Mouse (Mus musculus) lung, postnatal 0 days (tissue): Measurements from ENCODE around the gene Cisd2. TPM values are rescaled to one million over a fixed set of nuclear protein-coding genes. Genes with fewer than 3 reads are reported as not detected.
A peak's percentile ranks its signal among the peaks of the same experiment; 100 is the strongest.

ENCODE experiments used
- ATAC-seq: fragments of 200-750 bp; cut with Nextera tagmentation; 2 replicates; pipeline ENCODE4 v1.8.0; 2017; ENCODE audit warnings: moderate library complexity
- DNase-seq: peaks from one replicate; pipeline ENCODE4 v3.0.0-alpha.2; 2016; ENCODE audit warnings: low spot score
- H3K27ac ChIP-seq: fragments of 300-500 bp; sonication (generic); 2 replicates; pipeline ENCODE4 v1.5.1; 2014; ENCODE audit warnings: antibody characterized with exemption, mild to moderate bottlenecking, low read length, mixed read lengths
- H3K27me3 ChIP-seq: fragments of 300-500 bp; sonication (generic); replicated peaks from 2 replicates; pipeline ENCODE4 v1.6.1; 2014; ENCODE audit warnings: low read length, mixed read lengths; ENCODE audit not compliant: insufficient read depth
- H3K36me3 ChIP-seq: fragments of 300-500 bp; sonication (generic); 2 replicates; pipeline ENCODE4 v1.6.1; 2014; ENCODE audit warnings: low read length, mixed read lengths; ENCODE audit not compliant: insufficient read depth
- H3K4me1 ChIP-seq: fragments of 300-500 bp; sonication (generic); 2 replicates; pipeline ENCODE4 v1.6.1; 2014; ENCODE audit warnings: antibody characterized with exemption, low read depth, low read length, mixed read lengths; ENCODE audit not compliant: insufficient read depth
- H3K4me2 ChIP-seq: fragments of 300-500 bp; sonication (generic); replicated peaks from 2 replicates; pipeline ENCODE4 v1.6.1; 2014; ENCODE audit warnings: low read depth, mild to moderate bottlenecking, low read length, moderate library complexity, mixed read lengths
- H3K4me3 ChIP-seq: fragments of 300-500 bp; sonication (generic); 2 replicates; pipeline ENCODE4 v1.5.1; 2014; ENCODE audit warnings: low read depth, low read length
- H3K9ac ChIP-seq: fragments of 300-500 bp; sonication (generic); replicated peaks from 2 replicates; pipeline ENCODE4 v1.6.1; 2014; ENCODE audit warnings: low read depth, mild to moderate bottlenecking
- H3K9me3 ChIP-seq: fragments of 300-500 bp; sonication (generic); 2 replicates; pipeline ENCODE4 v1.6.1; 2016; ENCODE audit warnings: low read length, mixed read lengths
- CTCF ChIP-seq: IDR thresholded peaks from 2 replicates; pipeline ENCODE4 v1.5.1; 2016; ENCODE audit warnings: antibody characterized with exemption, mild to moderate bottlenecking
- EP300 ChIP-seq: IDR thresholded peaks from 2 replicates; pipeline ENCODE4 v1.6.1; 2016; ENCODE audit warnings: antibody characterized with exemption, mild to moderate bottlenecking, control low read depth
- WGBS: fragments of 180-500 bp; shearing (Covaris S2); extraction: QIAGEN DNeasy Blood & Tissue Kit; methylation state at CpG from one replicate; pipeline ENCODE4 v1.1.7; 2014; 5-methylcytosine and 5-hydroxymethylcytosine counted together
- polyA plus RNA-seq: library from polyadenylated mRNA; unstranded; fragments of >200 nt; fragmentation: Nextera tagmentation; extraction: Ambion mirVana; gene quantifications from 2 replicates; pipeline ENCODE4 v1.2.1, GENCODE M21; 2015

Gene Cisd2
- polyA plus RNA-seq, 1 experiment from 2014 or later: 34.8 TPM

GRCm38 (mm10) chr3:135444930-135445329, 21.2 kb upstream of the Cisd2 start:
- Histone ChIP-seq H3K27me3 (no peaks in the 10 kb centered on the region), H3K9me3 (no peaks in the 10 kb centered on the region), H3K4me3 (no peak overlapping the region), H3K36me3 (0 out of 2 replicates have a peak, but pooled peaks cover 3% of the 10 kb centered on the region), H3K27ac (no peak overlapping the region), H3K9ac (no peak overlapping the region), H3K4me1 (0 out of 2 replicates have a peak, but pooled peaks cover 2% of the 10 kb centered on the region), H3K4me2 (no peak overlapping the region)
- no peak for DNase-seq
- no peak for TF ChIP-seq CTCF
- TF ChIP-seq EP300: no peak
- ATAC-seq: no peak

GRCm38 (mm10) chr3:135440621-135441020, 16.9 kb upstream of the Cisd2 start:
- 0 out of 2 replicates have a peak, but pooled peaks cover 3% of the 10 kb centered on the region for H3K36me3 ChIP-seq
- peak overlapping the region; percentile 96 for H3K4me3 ChIP-seq
- no peaks in the 10 kb centered on the region for H3K27me3 ChIP-seq
- ATAC-seq: no peak
- H3K9ac ChIP-seq: peak overlapping the region; percentile 96
- peak; percentile 59 for DNase-seq
- 0 out of 2 replicates have a peak, but pooled peaks cover 2% of the 10 kb centered on the region for H3K4me1 ChIP-seq
- 0 out of 2 replicates have a peak, but pooled peaks have one; percentile 24 for TF ChIP-seq EP300
- TF ChIP-seq CTCF: no peak
- H3K27ac ChIP-seq: peak overlapping the region; percentile 100
- no peaks in the 10 kb centered on the region for H3K9me3 ChIP-seq
- peak overlapping the region; percentile 66 for H3K4me2 ChIP-seq
- WGBS: 9% methylated on average over 10 of the region's 10 CpGs

- ATAC-seq: no peak
- H3K9ac ChIP-seq: peak overlapping the region; percentile 96
Observed at GRCm38 (mm10) chr3:135440221-135440620, 16.5 kb upstream of the Cisd2 start.

GRCm38 (mm10) chr3:135439651-135440050, 15.9 kb upstream of the Cisd2 start:
- peak overlapping the region; percentile 66 for H3K4me2 ChIP-seq
- DNase-seq (no peak), ATAC-seq (no peak)
- 0 out of 2 replicates have a peak, but pooled peaks cover 3% of the 10 kb centered on the region for H3K36me3 ChIP-seq
- WGBS: 2% methylated on average over 15 of the region's 15 CpGs
- no peaks in the 10 kb centered on the region for H3K27me3 ChIP-seq
- TF ChIP-seq CTCF: no peak
- no peak; the same call in 1 of the 2 replicates for TF ChIP-seq EP300
- H3K4me3 ChIP-seq: peak overlapping the region; percentile 96
- no peaks in the 10 kb centered on the region for H3K9me3 ChIP-seq
- peak overlapping the region; percentile 96 for H3K9ac ChIP-seq
- H3K4me1 ChIP-seq: 0 out of 2 replicates have a peak, but pooled peaks cover 2% of the 10 kb centered on the region
- peak overlapping the region; percentile 100 for H3K27ac ChIP-seq

More at GRCm38 (mm10) chr3:135440221-135440620, 16.5 kb upstream of the Cisd2 start:
- Histone ChIP-seq H3K27ac (peak overlapping the region; percentile 100), H3K4me3 (peak overlapping the region; percentile 96), H3K9me3 (no peaks in the 10 kb centered on the region), H3K36me3 (0 out of 2 replicates have a peak, but pooled peaks cover 3% of the 10 kb centered on the region), H3K27me3 (no peaks in the 10 kb centered on the region), H3K4me1 (0 out of 2 replicates have a peak, but pooled peaks cover 2% of the 10 kb centered on the region), H3K4me2 (peak overlapping the region; percentile 66)
- TF ChIP-seq CTCF: no peak
- TF ChIP-seq EP300: no peak
- DNase-seq: peak; percentile 92
- WGBS: 10% methylated on average over 7 of the region's 7 CpGs

- H3K9me3 ChIP-seq: no peaks in the 10 kb centered on the region
- TF ChIP-seq EP300 (no peak; the same call in 1 of the 2 replicates), CTCF (no peak)
- H3K36me3 ChIP-seq: 0 out of 2 replicates have a peak, but pooled peaks cover 3% of the 10 kb centered on the region
- peak overlapping the region; percentile 96 for H3K9ac ChIP-seq
- H3K27ac ChIP-seq: peak overlapping the region; percentile 100
- ATAC-seq (peak; percentile 63), DNase-seq (peak; percentile 96)
- peak overlapping the region; percentile 66 for H3K4me2 ChIP-seq
- under 1% methylated on average over 47 of the region's 76 CpGs for WGBS
- peak overlapping the region; percentile 96 for H3K4me3 ChIP-seq
- H3K4me1 ChIP-seq: 0 out of 2 replicates have a peak, but pooled peaks cover 2% of the 10 kb centered on the region
- no peaks in the 10 kb centered on the region for H3K27me3 ChIP-seq
Observed at GRCm38 (mm10) chr3:135438913-135439531, 15.3 kb upstream of the Cisd2 start.

GRCm38 (mm10) chr3:135438531-135438912, 14.8 kb upstream of the Cisd2 start:
- Histone ChIP-seq H3K9me3 (no peaks in the 10 kb centered on the region), H3K9ac (peak overlapping the region; percentile 96), H3K27ac (peak overlapping the region; percentile 100), H3K4me3 (peak overlapping the region; percentile 96), H3K4me2 (peak overlapping the region; percentile 66), H3K27me3 (no peaks in the 10 kb centered on the region), H3K36me3 (no peaks in the 10 kb centered on the region), H3K4me1 (no peaks in the 10 kb centered on the region)
- ATAC-seq: peak; percentile 72
- TF ChIP-seq EP300 (no peak), CTCF (no peak)
- 3% methylated on average over 42 of the region's 50 CpGs for WGBS
- peak; percentile 92 for DNase-seq
